Mouse (Mus musculus): ENCODE data around the gene Tspan18.

Tspan18 gene

GRCm38 (mm10) chr2:93188020-93188760, 146.1 kb downstream of the Tspan18 start:
- DNase-seq (ENCODE audit: low read depth, low spot score), result peak; percentile 79

GRCm38 (mm10) chr2:93187323-93187996, 146.8 kb downstream of the Tspan18 start, which contains the start of gene Trp53i11:
TSS of gene Trp53i11 (plus strand) at chr2:93187548.
- peak; percentile 91 for DNase-seq (ENCODE audit: low read depth, low spot score)

DNA sequence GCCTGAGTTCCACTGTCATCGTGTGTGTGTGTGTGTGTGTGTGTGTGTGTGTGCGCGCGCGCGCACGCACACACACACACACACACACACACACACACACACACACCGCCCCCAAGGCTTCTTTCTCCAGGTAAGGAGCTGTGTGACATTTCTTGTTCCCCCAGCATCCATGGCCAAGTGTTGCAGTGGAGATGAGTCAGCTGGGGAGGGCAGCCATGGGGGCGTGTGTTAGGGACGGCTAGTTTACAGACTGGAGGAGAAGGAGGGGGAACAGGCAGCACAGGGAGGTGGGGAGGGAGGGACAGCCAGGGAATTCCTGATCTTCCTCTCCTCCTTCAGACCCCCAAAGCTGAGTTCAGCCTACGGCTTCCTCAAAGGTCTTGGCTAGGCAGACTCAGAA, 151.4 kb downstream of the Tspan18 start:
- no peak for DNase-seq (ENCODE audit: low read depth, low spot score)

GRCm38 (mm10) chr2:93180077-93180844, 154.0 kb downstream of the Tspan18 start:
- peak; percentile 72 for DNase-seq (ENCODE audit: low read depth, low spot score)

GRCm38 (mm10) chr2:93179603-93180002, 154.7 kb downstream of the Tspan18 start:
- no peak for DNase-seq (ENCODE audit: low read depth, low spot score)

- DNase-seq (ENCODE audit: low read depth, low spot score), result no peak
Observed at GRCm38 (mm10) chr2:93178313-93178677, 156.0 kb downstream of the Tspan18 start.

GRCm38 (mm10) chr2:93177668-93178312, 156.5 kb downstream of the Tspan18 start:
- no peak for DNase-seq (ENCODE audit: low read depth, low spot score)

- DNase-seq (ENCODE audit: low read depth, low spot score), result peak; percentile 67
Observed at GRCm38 (mm10) chr2:93176871-93177667, 157.2 kb downstream of the Tspan18 start.

DNA sequence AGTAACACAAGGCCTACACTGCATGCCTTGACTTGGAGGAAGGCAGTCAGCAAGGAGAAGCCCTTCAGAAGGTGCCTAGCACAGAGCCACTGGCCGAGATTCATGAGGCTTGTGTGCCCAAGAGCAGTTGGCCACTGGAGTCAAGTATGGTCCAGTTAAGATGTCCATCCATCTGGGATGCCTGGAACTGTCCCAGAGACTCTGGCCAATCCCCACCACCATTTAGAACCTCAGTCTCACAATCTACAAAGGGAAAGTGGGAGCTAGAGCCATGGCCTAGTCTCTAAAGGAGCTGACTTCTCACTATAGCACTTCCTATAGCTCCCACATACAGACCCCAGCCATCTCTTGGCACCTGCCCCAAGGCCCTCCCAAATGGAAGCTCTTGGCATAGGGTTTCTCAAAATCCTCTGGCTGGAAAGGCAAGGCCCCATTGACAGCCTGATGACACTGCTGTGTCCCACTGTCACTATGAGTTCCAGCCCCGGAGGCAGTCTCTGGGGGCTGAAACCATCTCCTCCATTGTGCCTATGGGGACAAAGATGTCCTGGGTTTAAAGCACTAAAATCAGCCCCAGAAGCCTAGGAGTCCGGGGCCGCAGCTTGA, 158.0 kb downstream of the Tspan18 start:
- DNase-seq (ENCODE audit: low read depth, low spot score), result no peak

DNA sequence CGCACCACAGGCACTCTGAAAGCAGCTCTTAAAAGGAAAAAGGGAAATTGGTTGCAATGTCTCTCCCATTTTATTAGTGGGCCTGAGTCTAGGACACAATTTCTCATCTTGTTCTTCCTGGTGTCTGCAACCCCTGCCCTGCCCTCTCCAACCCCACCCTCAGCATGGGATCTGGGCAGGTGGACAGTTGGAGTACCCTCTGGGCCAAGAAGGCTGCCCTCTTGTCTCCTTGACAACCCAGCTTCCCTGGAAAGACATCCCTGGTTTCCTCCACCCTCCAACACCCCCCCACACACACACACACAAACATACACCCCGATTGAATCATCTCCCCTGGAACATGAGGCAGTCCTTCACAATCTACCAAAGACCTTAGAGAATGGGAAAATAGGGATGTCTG, 158.6 kb downstream of the Tspan18 start:
- DNase-seq (ENCODE audit: low read depth, low spot score), result no peak

GRCm38 (mm10) chr2:93175278-93175677, 159.0 kb downstream of the Tspan18 start:
- DNase-seq (ENCODE audit: low read depth, low spot score), result no peak

DNA sequence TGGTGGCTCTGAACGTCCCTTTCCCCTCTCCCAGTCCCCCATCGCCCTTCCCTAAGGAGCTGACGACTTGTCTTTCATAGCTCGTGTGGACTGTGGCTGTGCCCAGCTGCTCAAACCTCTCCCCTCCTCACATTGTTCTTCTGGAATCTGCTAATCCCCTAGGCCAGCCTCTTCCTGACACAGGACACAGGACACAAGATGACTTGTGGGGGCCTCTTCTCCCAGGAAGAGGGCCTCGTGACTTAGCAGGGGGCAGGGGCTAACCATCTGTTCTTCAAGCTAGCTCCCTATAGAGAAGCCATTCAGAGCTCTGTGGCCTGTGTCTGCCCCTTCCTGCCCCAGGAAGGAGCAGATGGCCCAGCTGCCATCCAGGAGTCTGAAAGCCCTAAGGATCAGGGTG, 160.1 kb downstream of the Tspan18 start:
- no peak for DNase-seq (ENCODE audit: low read depth, low spot score)

DNA sequence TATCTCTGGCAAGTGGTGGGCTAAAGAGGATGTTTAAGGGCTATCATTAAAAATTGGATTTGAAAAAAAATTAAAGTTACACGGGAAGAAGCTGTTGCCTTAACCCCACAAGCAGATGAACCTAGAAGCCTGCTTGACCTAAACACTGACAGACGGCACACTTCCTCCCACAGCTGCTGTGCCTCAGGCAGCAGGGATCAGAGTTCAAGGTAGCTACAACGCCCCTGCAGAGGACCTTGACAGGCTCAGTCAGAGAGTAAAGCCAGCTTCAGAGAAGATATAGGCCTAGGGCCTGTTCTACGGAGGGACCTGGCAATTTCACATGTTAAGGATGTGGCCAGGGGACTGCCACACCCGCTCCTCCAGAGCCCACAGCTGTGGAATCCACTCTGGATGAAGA, 161.8 kb downstream of the Tspan18 start:
- DNase-seq (ENCODE audit: low read depth, low spot score), result no peak

DNA sequence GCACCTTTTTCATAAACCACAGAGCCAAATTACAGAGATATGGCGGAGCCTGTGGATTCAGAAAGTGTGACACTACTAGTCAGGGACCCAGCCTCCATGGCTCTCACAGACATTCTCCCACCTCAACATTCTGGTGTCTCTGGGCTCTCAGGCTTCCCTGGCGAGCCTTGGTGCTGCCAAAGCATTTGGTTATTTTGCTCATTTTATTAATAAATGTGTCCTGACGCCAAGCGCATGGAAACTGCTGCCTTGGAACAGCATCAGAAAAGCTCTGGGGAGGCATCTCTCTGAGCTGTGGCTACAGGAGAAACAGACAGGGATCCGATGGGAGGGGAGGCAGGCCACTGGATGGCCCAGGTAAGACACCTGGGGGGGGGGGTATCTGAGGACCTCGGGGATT, 162.4 kb downstream of the Tspan18 start:
- DNase-seq (ENCODE audit: low read depth, low spot score), result no peak

DNA sequence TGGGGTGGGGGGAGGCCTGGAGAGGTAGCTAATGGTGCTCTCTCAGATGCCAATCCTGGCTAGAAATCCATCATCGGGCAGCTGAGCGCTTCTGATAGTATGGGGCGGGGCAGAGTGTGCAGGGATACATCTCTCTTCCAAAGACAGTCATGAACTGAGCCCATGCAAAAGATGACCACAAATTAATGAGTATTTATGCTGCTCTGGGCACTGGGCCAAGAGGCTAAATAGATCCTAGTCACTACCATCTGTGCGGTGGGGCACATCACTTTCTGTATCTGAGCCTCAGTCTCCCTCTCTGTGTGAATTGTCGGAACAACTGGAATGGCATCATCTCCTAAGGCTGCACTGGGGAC, 163.5 kb downstream of the Tspan18 start:
- no peak for DNase-seq (ENCODE audit: low read depth, low spot score)

DNA sequence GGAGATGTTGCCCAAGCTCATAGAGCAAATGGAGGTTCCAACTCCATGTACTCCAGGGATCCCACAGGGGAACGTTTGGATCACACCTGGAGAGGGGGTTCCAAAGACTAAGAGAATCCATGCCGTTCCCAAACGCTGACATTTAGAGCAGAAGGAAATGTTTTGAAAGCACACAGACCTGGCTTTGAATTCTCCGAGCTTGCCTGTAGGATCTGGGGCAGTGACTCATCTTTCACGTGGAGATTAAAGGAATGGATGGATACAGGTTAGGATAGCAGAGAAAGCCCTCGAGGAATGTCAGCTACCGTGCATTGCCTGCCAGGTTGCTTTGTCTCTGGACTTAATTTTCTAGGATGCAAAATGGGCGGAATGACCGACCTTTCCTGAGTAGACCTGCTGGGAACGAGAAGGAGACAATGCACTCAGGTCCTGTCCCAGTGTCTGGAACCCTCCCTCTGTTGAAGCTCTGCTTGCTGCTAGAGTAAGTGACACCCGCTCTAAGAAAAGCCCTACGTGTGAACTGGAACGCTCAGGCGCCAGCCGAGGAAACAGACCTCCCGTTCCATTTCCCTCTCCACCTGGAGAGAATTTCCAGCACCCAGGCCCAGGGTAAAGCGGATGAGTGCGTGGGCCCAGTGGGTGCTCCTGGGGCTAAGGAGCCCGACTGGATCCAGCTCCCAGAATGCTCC, 164.0 kb downstream of the Tspan18 start:
- no peak for DNase-seq (ENCODE audit: low read depth, low spot score)

DNA sequence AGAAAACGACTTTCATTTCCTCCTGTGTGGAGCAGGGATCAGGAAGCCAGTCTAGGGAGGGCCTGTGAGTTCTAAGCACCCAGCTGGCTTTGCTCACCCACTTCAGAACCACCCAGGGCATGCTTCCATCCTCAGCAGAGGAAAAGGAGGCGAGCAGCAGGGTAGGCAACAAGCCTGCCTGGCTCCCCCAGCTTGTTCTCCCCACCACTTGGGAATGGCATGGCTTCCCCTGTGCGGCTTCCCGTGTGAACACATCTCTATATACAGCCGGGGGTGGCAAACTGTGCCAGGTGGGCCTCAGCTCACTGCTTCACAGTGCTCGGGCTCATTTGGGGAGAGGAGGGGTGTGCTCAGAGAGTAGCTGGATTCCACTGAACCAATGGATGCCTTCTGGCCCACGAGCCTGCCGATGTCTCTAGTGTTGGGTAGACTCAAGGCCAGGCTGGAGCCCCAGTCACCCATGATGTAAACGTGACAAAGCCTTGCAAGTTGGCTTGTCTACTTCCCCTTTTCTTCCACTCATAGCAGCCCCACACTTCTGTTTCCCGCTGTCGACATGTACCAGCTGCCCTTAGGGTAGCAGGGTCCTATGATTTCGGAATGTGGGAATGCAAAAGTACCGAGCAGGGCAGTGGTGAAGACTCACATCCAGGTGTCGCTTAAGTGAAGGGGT, 167.4 kb downstream of the Tspan18 start:
- DNase-seq (ENCODE audit: low read depth, low spot score), result peak; percentile 75

DNA sequence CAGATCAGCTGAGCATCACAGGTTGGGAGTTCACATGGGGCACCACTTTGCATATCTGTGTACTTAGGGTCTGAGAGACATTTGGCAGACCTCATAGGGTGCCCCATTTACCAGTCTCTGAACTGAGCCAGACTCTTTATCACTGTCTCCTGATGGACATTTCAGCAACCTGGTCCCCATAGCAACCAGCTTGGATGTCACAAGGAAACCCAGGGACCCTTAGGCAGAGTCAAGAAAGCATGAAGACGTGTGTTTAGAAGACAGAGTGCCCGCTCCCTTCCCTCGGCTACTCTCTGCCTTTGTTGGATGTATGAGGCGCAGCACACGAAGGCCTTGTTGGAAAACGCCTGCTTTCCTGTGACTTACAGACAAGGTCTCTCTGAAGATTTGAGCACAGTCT, 168.0 kb downstream of the Tspan18 start:
- no peak for DNase-seq (ENCODE audit: low read depth, low spot score)

- no peak for DNase-seq (ENCODE audit: low read depth, low spot score)
Observed at GRCm38 (mm10) chr2:93163750-93164335, 170.5 kb downstream of the Tspan18 start.
